Mouse (Mus musculus) embryonic fibroblast, embryonic 13.5 days (primary cell): ENCODE data around the gene Gm7876.
"Not testable (repeated sequence)": the region's sequence is repeated elsewhere in the genome, so short reads cannot be mapped to it uniquely, and the experiment has no call there.

Experiments
- CTCF ChIP-seq: IDR thresholded peaks from 2 replicates; pipeline ENCODE4 v1.5.1; 2011; ENCODE audit warnings: mild to moderate bottlenecking, control low read depth, low read length, moderate library complexity, borderline replicate concordance; ENCODE audit not compliant: insufficient read depth
- POLR2A ChIP-seq: IDR thresholded peaks from 2 replicates; pipeline ENCODE4 v1.6.1; 2011; ENCODE audit warnings: low read depth, mild to moderate bottlenecking, control low read depth, low read length, moderate library complexity

GRCm38 (mm10) chr14:4708938-4709337 lies at the start of gene Gm7876:
- not testable (repeated sequence) for TF ChIP-seq POLR2A, CTCF
